7 mouse cellular contexts compared by ENCODE assay signal in genomic region chr10:34328310-34328709, GRCm38 (mm10). TPM values are rescaled to one million over a fixed set of nuclear protein-coding genes. Genes with fewer than 3 reads are reported as not detected.
A peak's percentile ranks its signal among the peaks of the same experiment; 100 is the strongest.
DNase-seq lines count a peak whose midpoint lies in the region; TF ChIP-seq lines count a peak whose summit lies in the region.

No protein-coding gene starts in this region.

- H3K36me3 ChIP-seq in ES-E14 (ENCODE audit: control insufficient read depth, insufficient read depth, low read length, poor library complexity, severe bottlenecking), result no peaks in the 10 kb centered on the region
- 0 out of 2 replicates have a peak, but pooled peaks cover 3% of the 10 kb centered on the region for H3K36me3 ChIP-seq in small intestine, adult 2 months (ENCODE audit: control insufficient read depth, insufficient read depth, low read length)

- in situ Hi-C loops in ES-E14 (cut with MboI; ENCODE audit: low sequenced_read_pairs in 2 of 2, unreplicated experiment in 2 of 2), result loop anchor here (10.0 to 25.0 kb wide), 2 partner anchors 291 to 304 kb away; partner anchors contain the start of genes Calhm4 (in 1 of the 2) and Trappc3l (in 1 of the 2)

- no peaks in the 10 kb centered on the region for H3K27me3 ChIP-seq in small intestine, adult 2 months (ENCODE audit: control insufficient read depth, insufficient read depth, low read length)

- no peaks in the 10 kb centered on the region for H3K4me1 ChIP-seq in ES-E14 (ENCODE audit: control insufficient read depth in 2 of 2, insufficient read depth in 2 of 2, low read length in 2 of 2, poor library complexity in 1 of 2)
- H3K4me1 ChIP-seq in small intestine, adult 2 months (ENCODE audit: control insufficient read depth, insufficient read depth, insufficient read length, low read length), result no peaks in the 10 kb centered on the region

- DNase-seq in ES-E14 (ENCODE audit: low read depth, low spot score), result peak; percentile 40
- DNase-seq in adrenal gland, adult 18-20 months (ENCODE audit: low spot score in 2 of 2), result peak; percentile 10 to 29
- peak; percentile 39 for DNase-seq in embryo, embryonic 9.5 days (ENCODE audit: extremely low spot score)
- DNase-seq in heart, postnatal 4 days, result peak; percentile 58
- peak; percentile 14 to 48 for DNase-seq in layer of hippocampus, adult 8-10 months (ENCODE audit: low spot score in 2 of 2)
- peak; percentile 71 for DNase-seq in lung, postnatal 36 days

- no peak overlapping the region for H3K4me3 ChIP-seq in ES-E14 (ENCODE audit: insufficient read depth in 1 of 2, low read depth in 1 of 2, low read length in 2 of 2, poor library complexity in 1 of 2, severe bottlenecking in 1 of 2)
- H3K4me3 ChIP-seq in small intestine, adult 2 months (ENCODE audit: low read depth, low read length), result no peak overlapping the region

- H3K9ac ChIP-seq in ES-E14 (ENCODE audit: insufficient read depth, low read depth, low read length, poor library complexity, severe bottlenecking), result no peak overlapping the region

- no peak overlapping the region for H3K27ac ChIP-seq in ES-E14 (ENCODE audit: insufficient read depth, low read depth, low read length, poor library complexity, severe bottlenecking)
- H3K27ac ChIP-seq in small intestine, adult 2 months (ENCODE audit: insufficient read depth, low read depth, low read length), result no peak overlapping the region

- peak; percentile 43; the same call in 1 of the 2 replicates for TF ChIP-seq CTCF in small intestine, adult 2 months (IDR thresholded peaks at IDR 0.05; ENCODE audit: extremely low read depth, insufficient read length, insufficient replicate concordance, low read depth, low read length)

- TF ChIP-seq POLR2A in small intestine, adult 2 months (IDR thresholded peaks at IDR 0.05; ENCODE audit: low read depth, low read length), result no peak

- no peaks in the 10 kb centered on the region for H3K9me3 ChIP-seq in ES-E14 (ENCODE audit: control insufficient read depth, insufficient read depth, low read depth, low read length)

- 8% methylated on average over 2 of the region's 2 CpGs for WGBS in small intestine, adult 2 months

TF ChIP-seq in ES-E14, 5 proteins besides CTCF, POLR2A, EP300 and RAD21:
- TF ChIP-seq HCFC1 (IDR thresholded peaks at IDR 0.05; ENCODE audit: borderline replicate concordance, insufficient read depth, low read length) (no peak), CHD2 (IDR thresholded peaks at IDR 0.05; ENCODE audit: low read depth, low read length) (no peak), ZNF384 (IDR thresholded peaks at IDR 0.05; ENCODE audit: low read depth, low read length) (no peak), ZC3H11A (IDR thresholded peaks at IDR 0.05; ENCODE audit: borderline replicate concordance, low read depth, low read length) (peak; percentile 91), MAFK (IDR thresholded peaks at IDR 0.05; ENCODE audit: insufficient read depth, low read depth, low read length) (no peak)

RNA-seq across cellular contexts. Expression of gene Tspyl4, which starts 31.1 kb away (rescaled TPM):
- total RNA-seq in ES-E14 (2012; rRNA removed), result 4.3 and 4.8 TPM in 2 replicates
- 10 to 100 TPM; 17.2 to 19.0 TPM for total RNA-seq in adrenal gland, adult 18-20 months (2021)
- 10 to 100 TPM; 17.7 to 18.9 TPM for total RNA-seq in heart, postnatal 4 days (2021)
- 100 to 1,000 TPM; 349 to 398 (median 369) TPM for total RNA-seq in layer of hippocampus, adult 8-10 months (2022)
- polyA plus RNA-seq in small intestine, adult 2 months (2012; rRNA removed), result 1.3 and 1.5 TPM in 2 replicates

RNA-seq across cellular contexts. Expression of gene Tspyl1, which starts 46.3 kb away (rescaled TPM):
- 14.0 and 20.9 TPM in 2 replicates for total RNA-seq in ES-E14 (2012; rRNA removed)
- total RNA-seq in adrenal gland, adult 18-20 months (2021), result 10 to 100 TPM; 60.8 to 65.3 TPM
- total RNA-seq in heart, postnatal 4 days (2021), result 10 to 100 TPM; 48.3 to 50.0 TPM
- total RNA-seq in layer of hippocampus, adult 8-10 months (2022), result 100 to 1,000 TPM; 158 to 178 (median 166) TPM
- polyA plus RNA-seq in small intestine, adult 2 months (2012; rRNA removed), result 9.9 and 16.6 TPM in 2 replicates

Comparison
In these comparisons a context has a peak if more than half of its experiments do, and no peak if none do; other contexts are left out.
1. DNase-seq: peak in every context shown above with its lines; median percentile 71 in lung, postnatal 36 days; 58 in heart, postnatal 4 days; 40 in ES-E14; 39 in embryo, embryonic 9.5 days; 31 in layer of hippocampus, adult 8-10 months; 20 in adrenal gland, adult 18-20 months.
2. RNA of gene Tspyl4, which starts 31.1 kb away (total RNA-seq): 349 to 398 TPM in layer of hippocampus, adult 8-10 months; 17.2 to 19.0 TPM in adrenal gland, adult 18-20 months, 17.7 to 18.9 TPM in heart, postnatal 4 days and 4.3 to 4.8 TPM in ES-E14; every median in the first group is over 10 times any median in the second.